Mouse (Mus musculus) forebrain, embryonic 13.5 days (tissue): ENCODE data around the gene Txlnb. TPM values are rescaled to one million over a fixed set of nuclear protein-coding genes. Genes with fewer than 3 reads are reported as not detected.
"Not testable (repeated sequence)": the region's sequence is repeated elsewhere in the genome, so short reads cannot be mapped to it uniquely, and the experiment has no call there.

Experiments
- ATAC-seq: fragments of 200-750 bp; cut with Nextera tagmentation; 2 replicates; pipeline ENCODE4 v1.8.0; 2017
- H3K27ac ChIP-seq: fragments of 300-500 bp; sonication (generic); 2 replicates; pipeline ENCODE4 v1.5.1; 2015; ENCODE audit warnings: inconsistent platforms, mild to moderate bottlenecking, moderate library complexity
- H3K27me3 ChIP-seq: fragments of 300-500 bp; sonication (generic); 2 replicates; pipeline ENCODE4 v1.6.1; 2015; ENCODE audit warnings: mild to moderate bottlenecking, inconsistent platforms
- H3K36me3 ChIP-seq: fragments of 300-500 bp; sonication (generic); 2 replicates; pipeline ENCODE4 v1.6.1; 2015; ENCODE audit warnings: mild to moderate bottlenecking, inconsistent platforms; ENCODE audit not compliant: poor library complexity, severe bottlenecking
- H3K4me1 ChIP-seq: fragments of 300-500 bp; sonication (generic); 2 replicates; pipeline ENCODE4 v1.6.1; 2015; ENCODE audit warnings: inconsistent platforms
- H3K4me2 ChIP-seq: fragments of 300-500 bp; sonication (generic); 2 replicates; pipeline ENCODE4 v1.6.1; 2015; ENCODE audit warnings: inconsistent platforms, mild to moderate bottlenecking, moderate library complexity
- H3K4me3 ChIP-seq: fragments of 300-500 bp; sonication (generic); 2 replicates; pipeline ENCODE4 v1.5.1; 2015; ENCODE audit warnings: mild to moderate bottlenecking, inconsistent platforms
- H3K9ac ChIP-seq: fragments of 300-500 bp; sonication (generic); 2 replicates; pipeline ENCODE4 v1.6.1; 2015; ENCODE audit warnings: mild to moderate bottlenecking, inconsistent platforms
- H3K9me3 ChIP-seq: fragments of 300-500 bp; sonication (generic); replicated peaks from 2 replicates; pipeline ENCODE4 v1.6.1; 2016; ENCODE audit warnings: inconsistent platforms
- WGBS: fragments of 180-500 bp; shearing (Covaris S2); methylation state at CpG from one replicate; pipeline ENCODE4 v1.1.7; 2015; 5-methylcytosine and 5-hydroxymethylcytosine counted together
- polyA plus RNA-seq: library from polyadenylated mRNA; unstranded; fragments of >200 nt; fragmentation: Nextera tagmentation; extraction: Ambion mirVana; gene quantifications from 2 replicates; pipeline ENCODE4 v1.2.1, GENCODE M21; 2015

The Txlnb gene
- 0.99 and 1.0 TPM in 2 replicates for polyA plus RNA-seq

- H3K9me3 ChIP-seq: no peaks in the 10 kb centered on the region
- H3K4me2 ChIP-seq: peak within 1 kb of the TSS; percentile 52
- WGBS: 4% methylated on average over 13 of the region's 13 CpGs
- H3K4me3 ChIP-seq: peak within 1 kb of the TSS; percentile 23
- peak within 1 kb of the TSS; percentile 37 for H3K9ac ChIP-seq
- H3K27ac ChIP-seq: no peak within 1 kb of the TSS; the same call in 1 of the 2 replicates
- no peaks in the 10 kb centered on the region for H3K36me3 ChIP-seq
- peak; percentile 86 for ATAC-seq
- peaks cover 11% of the 10 kb centered on the region; the same call in 1 of the 2 replicates for H3K4me1 ChIP-seq
- H3K27me3 ChIP-seq: no peaks in the 10 kb centered on the region
These were observed at the start of gene Txlnb for GRCm38 (mm10) chr10:17795767-17796631. Gene Txlnb (plus strand): TSS chr10:17796226.

DNA sequence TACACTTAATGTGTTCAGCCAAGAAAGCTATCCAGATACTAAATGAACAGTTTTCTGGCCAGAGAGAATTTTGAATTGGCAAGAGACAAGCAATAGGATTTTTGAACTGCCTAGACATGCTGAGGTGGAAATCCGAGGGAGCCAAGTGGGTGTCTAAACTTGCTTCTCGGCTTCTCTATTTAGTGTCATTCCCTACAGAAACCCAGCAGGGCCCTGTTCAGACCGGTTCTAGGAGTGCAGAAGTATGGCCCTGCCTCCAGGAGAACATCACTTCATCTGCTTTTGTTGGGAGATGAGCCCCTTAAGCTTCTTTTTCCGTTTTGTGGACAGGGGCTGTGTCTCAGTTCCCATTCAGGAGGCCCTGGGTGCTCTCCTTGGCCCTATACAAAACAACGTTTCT is 43.5 kb upstream of the Txlnb start:
- peaks cover 6% of the 10 kb centered on the region; the same call in 1 of the 2 replicates for H3K9me3 ChIP-seq
- no peaks in the 10 kb centered on the region for H3K4me1 ChIP-seq
- no peak overlapping the region for H3K4me2 ChIP-seq
- no peaks in the 10 kb centered on the region for H3K27me3 ChIP-seq
- no peak overlapping the region for H3K27ac ChIP-seq
- H3K36me3 ChIP-seq: no peaks in the 10 kb centered on the region
- H3K4me3 ChIP-seq: no peak overlapping the region
- no peak overlapping the region for H3K9ac ChIP-seq
- WGBS: 77% methylated on average over 5 of the region's 5 CpGs
- no peak for ATAC-seq

GRCm38 (mm10) chr10:17759772-17760171 is 36.3 kb upstream of the Txlnb start:
- ATAC-seq: no peak
- Histone ChIP-seq H3K9me3 (peaks cover 6% of the 10 kb centered on the region; the same call in 1 of the 2 replicates), H3K36me3 (no peaks in the 10 kb centered on the region), H3K9ac (no peak overlapping the region), H3K4me2 (no peak overlapping the region), H3K4me1 (no peaks in the 10 kb centered on the region), H3K4me3 (no peak overlapping the region), H3K27me3 (no peaks in the 10 kb centered on the region), H3K27ac (no peak overlapping the region)
- 88% methylated on average over 3 of the region's 3 CpGs for whole genome bisulfite sequencing

GRCm38 (mm10) chr10:17760750-17761613 is 35.0 kb upstream of the Txlnb start:
- Histone ChIP-seq H3K4me1 (no peaks in the 10 kb centered on the region), H3K4me2 (no peak overlapping the region), H3K27me3 (no peaks in the 10 kb centered on the region), H3K9ac (no peak overlapping the region), H3K27ac (no peak overlapping the region), H3K4me3 (no peak overlapping the region), H3K9me3 (peaks cover under 1% of the 10 kb centered on the region; the same call in 1 of the 2 replicates), H3K36me3 (no peaks in the 10 kb centered on the region)
- 82% methylated on average over 9 of the region's 9 CpGs for WGBS
- no peak for ATAC-seq

DNA sequence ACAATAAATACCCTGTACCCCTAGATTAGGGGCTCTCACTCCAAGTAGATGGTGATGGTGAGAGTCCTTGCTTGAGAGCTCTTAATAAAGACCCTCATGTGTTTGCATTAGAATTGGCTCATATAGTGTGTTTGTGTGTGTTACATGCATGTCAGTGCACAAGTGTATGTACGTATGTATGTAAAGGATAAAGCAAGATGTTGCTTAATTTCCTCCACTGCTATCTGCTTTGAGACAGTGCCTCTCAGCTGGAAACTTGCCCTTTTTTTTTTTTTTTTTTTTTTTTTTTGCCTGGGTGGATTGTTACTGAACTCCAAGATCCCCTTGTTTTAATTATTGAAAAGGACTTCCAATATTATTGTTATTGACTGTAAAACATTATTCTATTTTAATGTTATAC is 34.4 kb upstream of the Txlnb start:
- H3K9me3 ChIP-seq: no peaks in the 10 kb centered on the region
- H3K27ac ChIP-seq: no peak overlapping the region
- no peak overlapping the region for H3K9ac ChIP-seq
- H3K27me3 ChIP-seq: no peaks in the 10 kb centered on the region
- H3K4me1 ChIP-seq: no peaks in the 10 kb centered on the region
- no peaks in the 10 kb centered on the region for H3K36me3 ChIP-seq
- no peak for ATAC-seq
- no peak overlapping the region for H3K4me2 ChIP-seq
- H3K4me3 ChIP-seq: no peak overlapping the region
- WGBS: 94% methylated on average over 1 of the region's 1 CpGs

GRCm38 (mm10) chr10:17762946-17763345 is 33.1 kb upstream of the Txlnb start:
- Histone ChIP-seq H3K27me3 (no peaks in the 10 kb centered on the region), H3K36me3 (no peaks in the 10 kb centered on the region), H3K27ac (no peak overlapping the region), H3K9me3 (no peaks in the 10 kb centered on the region), H3K9ac (no peak overlapping the region), H3K4me1 (no peaks in the 10 kb centered on the region), H3K4me3 (no peak overlapping the region), H3K4me2 (no peak overlapping the region)
- 97% methylated on average over 8 of the region's 8 CpGs for WGBS
- ATAC-seq: no peak

DNA sequence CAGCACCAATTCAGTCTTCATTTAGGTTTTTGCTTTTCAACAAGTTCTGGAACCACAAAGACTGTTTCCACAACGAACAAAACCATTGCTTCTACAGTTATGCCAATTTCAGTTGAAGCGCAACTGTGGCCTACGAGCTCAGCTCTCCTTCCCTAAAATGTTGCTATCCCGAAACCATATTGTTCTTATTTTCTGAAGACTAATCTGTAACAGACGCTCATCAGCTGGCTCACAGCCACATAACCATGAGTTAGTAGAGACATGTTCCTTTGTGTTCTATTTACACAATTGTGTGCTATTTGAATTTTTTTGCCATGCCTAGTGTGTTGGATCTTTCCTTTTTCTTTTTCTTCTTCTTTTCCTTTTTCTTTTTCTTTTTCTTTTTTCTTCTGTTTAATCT is 26.2 kb upstream of the Txlnb start:
- no peak for ATAC-seq
- Histone ChIP-seq H3K9ac (no peak overlapping the region), H3K9me3 (no peaks in the 10 kb centered on the region; the same call in 1 of the 2 replicates), H3K4me2 (no peak overlapping the region), H3K27ac (no peak overlapping the region), H3K27me3 (no peaks in the 10 kb centered on the region), H3K4me1 (no peaks in the 10 kb centered on the region), H3K36me3 (no peaks in the 10 kb centered on the region), H3K4me3 (no peak overlapping the region)
- WGBS: 84% methylated on average over 5 of the region's 5 CpGs

DNA sequence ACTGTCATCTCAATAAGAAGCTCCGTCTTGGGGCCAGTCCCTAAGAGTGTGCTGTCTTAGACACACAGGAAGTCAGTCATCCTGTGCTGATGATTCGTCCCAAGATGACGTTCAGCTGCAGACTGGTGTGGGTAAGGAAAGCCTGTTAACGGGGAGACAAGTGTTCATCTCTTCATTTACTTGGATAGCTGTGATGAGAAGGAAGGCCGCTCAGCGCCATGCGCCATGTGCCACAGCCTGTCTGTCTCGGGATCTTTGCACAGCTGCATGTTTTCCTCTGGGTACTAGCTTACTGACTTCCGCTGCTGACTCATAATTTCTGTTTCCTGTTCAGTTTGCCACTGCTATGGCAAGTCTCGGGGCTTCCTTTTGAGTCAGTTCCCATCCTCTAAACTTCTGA is 23.7 kb upstream of the Txlnb start:
- Histone ChIP-seq H3K36me3 (no peaks in the 10 kb centered on the region), H3K4me3 (no peak overlapping the region), H3K4me1 (no peaks in the 10 kb centered on the region), H3K27me3 (no peaks in the 10 kb centered on the region), H3K9me3 (no peaks in the 10 kb centered on the region; the same call in 1 of the 2 replicates), H3K9ac (no peak overlapping the region), H3K4me2 (no peak overlapping the region), H3K27ac (no peak overlapping the region)
- WGBS: 97% methylated on average over 10 of the region's 10 CpGs
- ATAC-seq: no peak

DNA sequence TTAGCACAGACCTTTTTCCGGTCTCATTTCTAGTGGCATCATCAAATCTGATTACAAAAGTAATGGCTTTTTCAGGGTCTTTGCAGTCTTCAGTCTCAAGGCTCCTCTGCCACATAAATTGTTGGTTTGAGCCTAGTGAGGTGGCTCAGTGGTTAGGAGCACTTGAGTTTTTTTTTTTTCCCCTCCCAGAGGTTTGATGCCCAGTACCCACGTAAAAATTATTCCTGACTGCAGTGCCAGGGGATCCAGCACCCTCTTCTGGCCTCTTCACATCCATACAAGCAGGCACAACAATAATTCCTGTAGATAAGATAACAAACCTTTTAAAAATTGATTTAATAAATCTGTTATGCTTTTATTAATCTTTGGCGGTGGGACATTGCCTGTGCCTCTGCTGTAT is 21.7 kb upstream of the Txlnb start:
- ATAC-seq: no peak
- no peak overlapping the region for H3K27ac ChIP-seq

DNA sequence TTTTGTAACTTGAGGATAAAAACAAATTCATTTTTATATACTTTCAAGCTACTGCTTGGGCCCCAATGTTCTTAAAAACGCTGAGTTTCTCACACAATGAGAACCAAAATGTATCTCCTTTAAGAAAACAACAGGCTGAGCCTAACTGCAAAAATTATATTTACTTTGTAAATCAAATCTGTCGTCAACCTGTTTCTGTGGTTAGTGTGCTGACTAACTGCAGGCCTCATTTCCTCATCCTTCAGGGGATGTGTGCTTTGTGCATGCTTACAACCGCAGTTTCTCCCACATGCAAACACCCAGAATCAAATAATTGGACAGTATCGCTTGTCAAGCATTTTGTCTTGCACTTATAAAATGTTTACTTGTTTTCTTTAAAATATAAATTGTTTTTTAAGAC is 20.9 kb upstream of the Txlnb start:
- Histone ChIP-seq H3K9ac (no peak overlapping the region), H3K27ac (no peak overlapping the region), H3K9me3 (no peaks in the 10 kb centered on the region; the same call in 1 of the 2 replicates), H3K4me1 (no peaks in the 10 kb centered on the region), H3K4me3 (no peak overlapping the region), H3K27me3 (no peaks in the 10 kb centered on the region), H3K4me2 (no peak overlapping the region), H3K36me3 (no peaks in the 10 kb centered on the region)
- ATAC-seq: no peak
- WGBS: 85% methylated on average over 4 of the region's 4 CpGs

More for the DNA sequence above, 21.7 kb upstream of the Txlnb start:
- H3K36me3 ChIP-seq: no peaks in the 10 kb centered on the region
- no peaks in the 10 kb centered on the region; the same call in 1 of the 2 replicates for H3K9me3 ChIP-seq
- no peaks in the 10 kb centered on the region for H3K4me1 ChIP-seq
- no peaks in the 10 kb centered on the region for H3K27me3 ChIP-seq
- no peak overlapping the region for H3K9ac ChIP-seq
- H3K4me3 ChIP-seq: no peak overlapping the region
- WGBS: 89% methylated on average over 3 of the region's 3 CpGs
- no peak overlapping the region for H3K4me2 ChIP-seq

DNA sequence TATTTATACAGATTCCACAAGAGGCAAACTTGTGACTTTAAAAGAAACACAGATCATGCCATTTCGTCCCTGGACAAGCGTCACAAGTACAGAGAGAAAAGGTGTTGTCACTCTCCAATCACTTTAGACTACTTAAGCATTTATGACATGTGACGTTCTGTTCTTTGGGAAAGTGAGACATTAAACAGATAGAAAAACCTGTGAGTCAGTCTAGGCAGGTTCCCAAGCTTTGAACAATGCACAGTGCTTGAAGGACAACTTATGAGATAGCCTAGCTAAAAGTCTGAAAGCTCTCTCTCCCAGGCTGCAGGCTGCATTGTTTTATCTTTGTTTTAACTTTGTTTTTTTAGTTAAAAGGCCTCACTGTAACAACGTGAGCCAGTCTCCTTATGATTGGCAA is 19.3 kb upstream of the Txlnb start:
- H3K4me1 ChIP-seq, H3K36me3 ChIP-seq, H3K4me3 ChIP-seq, H3K4me2 ChIP-seq, H3K9ac ChIP-seq, H3K9me3 ChIP-seq, H3K27me3 ChIP-seq, ATAC-seq, H3K27ac ChIP-seq: not testable (repeated sequence)
- WGBS: 85% methylated on average over 4 of the region's 4 CpGs

DNA sequence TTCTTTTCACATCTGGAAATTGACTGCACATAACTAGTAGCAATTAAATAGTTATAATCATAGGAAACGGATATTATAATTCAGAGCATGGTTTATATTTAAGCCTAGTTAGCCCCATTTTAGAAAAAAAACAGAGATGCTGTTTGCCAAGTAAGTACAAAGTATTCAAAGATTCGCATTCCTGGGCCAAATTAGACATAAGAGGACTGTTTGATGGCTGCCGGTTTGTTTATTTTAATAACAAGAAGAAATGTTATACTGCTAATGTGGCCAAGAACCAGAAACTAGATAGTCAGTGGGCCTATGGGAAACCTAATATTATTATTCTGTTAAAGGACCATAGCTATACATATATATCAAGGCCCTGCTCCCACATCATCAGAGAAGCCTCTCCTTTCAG is 9.3 kb upstream of the Txlnb start:
- no peaks in the 10 kb centered on the region for H3K27me3 ChIP-seq
- H3K27ac ChIP-seq: no peak overlapping the region
- 84% methylated on average over 3 of the region's 3 CpGs for WGBS
- H3K4me3 ChIP-seq: no peak overlapping the region
- H3K4me1 ChIP-seq: no peaks in the 10 kb centered on the region
- H3K9ac ChIP-seq: no peak overlapping the region
- H3K4me2 ChIP-seq: no peak overlapping the region
- no peaks in the 10 kb centered on the region for H3K9me3 ChIP-seq
- no peak for ATAC-seq
- H3K36me3 ChIP-seq: no peaks in the 10 kb centered on the region
